Mouse (Mus musculus) lung, postnatal 0 days (tissue): ENCODE measurements around the gene Cox5a.

ENCODE experiments used
- CTCF ChIP-seq: IDR thresholded peaks from 2 replicates; pipeline ENCODE4 v1.5.1; 2016; ENCODE audit warnings: antibody characterized with exemption, mild to moderate bottlenecking
- EP300 ChIP-seq: IDR thresholded peaks from 2 replicates; pipeline ENCODE4 v1.6.1; 2016; ENCODE audit warnings: antibody characterized with exemption, mild to moderate bottlenecking, control low read depth

DNA sequence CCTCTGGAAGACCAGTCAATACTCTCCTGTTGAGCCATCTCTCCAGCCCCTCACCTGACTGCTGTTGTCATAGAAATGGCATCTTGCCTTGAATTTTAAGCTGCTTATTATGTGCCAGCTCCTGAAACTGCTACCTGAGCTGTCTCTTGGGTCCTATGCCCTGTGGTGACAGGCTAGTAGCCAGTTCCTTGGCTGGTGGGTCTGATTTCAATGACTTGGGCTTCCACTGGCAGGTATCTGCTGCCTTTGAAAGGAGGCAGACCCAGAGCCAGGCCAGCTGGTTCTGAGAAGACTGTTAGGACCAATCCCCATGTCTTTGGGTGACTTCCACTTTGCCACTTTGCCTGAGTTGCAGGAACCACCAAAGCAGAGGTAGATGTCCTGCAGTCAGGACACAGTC lies 53.3 kb downstream of the Cox5a start:
- TF ChIP-seq CTCF (no peak), EP300 (no peak)
